Mouse (Mus musculus): ENCODE results near the gene Cpsf3. TPM values are rescaled to one million over a fixed set of nuclear protein-coding genes. Genes with fewer than 3 reads are reported as not detected.

Cpsf3 gene
- polyA plus RNA-seq, 1 experiment from 2014 or later = 106 TPM

Other genes starting within 250 kb of the Cpsf3 start
- 39.5 and 40.8 TPM in 2 replicates for gene Itgb1bp1, start 893 bp downstream of the Cpsf3 start, polyA plus RNA-seq (2016; fragmentation: Nextera tagmentation; extraction: Ambion mirVana)
- gene Iah1, start 31.0 kb downstream of the Cpsf3 start, polyA plus RNA-seq (2016; fragmentation: Nextera tagmentation; extraction: Ambion mirVana) = 38.9 and 40.8 TPM in 2 replicates
- gene Adam17, start 88.2 kb downstream of the Cpsf3 start, polyA plus RNA-seq (2016; fragmentation: Nextera tagmentation; extraction: Ambion mirVana) = 36.3 and 38.4 TPM in 2 replicates
- gene Ywhaq, start 132.2 kb downstream of the Cpsf3 start, polyA plus RNA-seq (2016; fragmentation: Nextera tagmentation; extraction: Ambion mirVana) = 634 and 738 TPM in 2 replicates